Mouse (Mus musculus) stomach, postnatal 0 days (tissue): Measurements from ENCODE around the gene Gm20479. TPM values are rescaled to one million over a fixed set of nuclear protein-coding genes. Genes with fewer than 3 reads are reported as not detected.

Experiments
- ATAC-seq: fragments of 200-750 bp; cut with Nextera tagmentation; 2 replicates; pipeline ENCODE4 v1.8.0; 2017; ENCODE audit not compliant: low FRiP score, low TSS enrichment
- DNase-seq: peaks from one replicate; pipeline ENCODE4 v3.0.0-alpha.2; 2016; ENCODE audit warnings: low spot score
- H3K27ac ChIP-seq: fragments of 300-500 bp; sonication (generic); replicated peaks from 2 replicates; pipeline ENCODE4 v1.5.1; 2014; ENCODE audit warnings: mild to moderate bottlenecking, control low read depth
- H3K27me3 ChIP-seq: fragments of 300-500 bp; sonication (generic); 2 replicates; pipeline ENCODE4 v1.6.1; 2014; ENCODE audit warnings: low read length; ENCODE audit not compliant: control insufficient read depth, insufficient read depth
- H3K36me3 ChIP-seq: fragments of 300-500 bp; sonication (generic); 2 replicates; pipeline ENCODE4 v1.6.1; 2014; ENCODE audit warnings: low read length, mixed read lengths; ENCODE audit not compliant: control insufficient read depth, insufficient read depth
- H3K4me1 ChIP-seq: fragments of 300-500 bp; sonication (generic); replicated peaks from 2 replicates; pipeline ENCODE4 v1.6.1; 2014; ENCODE audit warnings: antibody characterized with exemption; ENCODE audit not compliant: control insufficient read depth, insufficient read depth
- H3K4me2 ChIP-seq: fragments of 300-500 bp; sonication (generic); replicated peaks from 2 replicates; pipeline ENCODE4 v1.6.1; 2014; ENCODE audit warnings: low read depth, mild to moderate bottlenecking, control low read depth, moderate library complexity
- H3K4me3 ChIP-seq: fragments of 300-500 bp; sonication (generic); 2 replicates; pipeline ENCODE4 v1.5.1; 2014; ENCODE audit warnings: low read depth, low read length, control low read depth
- H3K9ac ChIP-seq: fragments of 300-500 bp; sonication (generic); 2 replicates; pipeline ENCODE4 v1.6.1; 2014; ENCODE audit warnings: mild to moderate bottlenecking, low read length, control low read depth, mixed read lengths
- H3K9me3 ChIP-seq: fragments of 300-500 bp; sonication (generic); 2 replicates; pipeline ENCODE4 v1.6.1; 2016; ENCODE audit warnings: low read length; ENCODE audit not compliant: control insufficient read depth
- CTCF ChIP-seq: IDR thresholded peaks from 2 replicates; pipeline ENCODE4 v1.5.1; 2016; ENCODE audit warnings: antibody characterized with exemption, low read depth, mild to moderate bottlenecking, moderate library complexity
- EP300 ChIP-seq: optimal IDR thresholded peaks from 2 replicates; pipeline ENCODE3; 2016; ENCODE audit warnings: antibody characterized with exemption
- WGBS: fragments of 180-500 bp; shearing (Covaris S2); extraction: QIAGEN DNeasy Blood & Tissue Kit; methylation state at CpG from one replicate; pipeline ENCODE4 v1.1.7; 2014; 5-methylcytosine and 5-hydroxymethylcytosine counted together
- polyA plus RNA-seq: library from polyadenylated mRNA; unstranded; fragments of >200 nt; fragmentation: Nextera tagmentation; extraction: Ambion mirVana; gene quantifications from 2 replicates; pipeline ENCODE4 v1.2.1, GENCODE M21; 2015

Gene Gm20479
- polyA plus RNA-seq, 1 experiment from 2014 or later: 0.28 TPM

GRCm38 (mm10) chr7:27378431-27378830, 21.2 kb upstream of the Gm20479 start:
- Histone ChIP-seq H3K4me2 (no peak overlapping the region), H3K4me1 (no peaks in the 10 kb centered on the region), H3K27ac (no peak overlapping the region), H3K9me3 (no peaks in the 10 kb centered on the region), H3K4me3 (no peak overlapping the region), H3K27me3 (no peaks in the 10 kb centered on the region), H3K36me3 (no peaks in the 10 kb centered on the region), H3K9ac (no peak overlapping the region)
- no peak for TF ChIP-seq EP300
- TF ChIP-seq CTCF: peak; percentile 81
- WGBS: 11% methylated on average over 4 of the region's 4 CpGs
- ATAC-seq (peak; percentile 93), DNase-seq (peak; percentile 80)

GRCm38 (mm10) chr7:27375274-27375673, 18.1 kb upstream of the Gm20479 start:
- TF ChIP-seq EP300: no peak
- no peak for TF ChIP-seq CTCF
- Histone ChIP-seq H3K36me3 (no peaks in the 10 kb centered on the region), H3K4me1 (no peaks in the 10 kb centered on the region), H3K4me3 (no peak overlapping the region; the same call in 1 of the 2 replicates), H3K27ac (no peak overlapping the region), H3K9me3 (no peaks in the 10 kb centered on the region), H3K9ac (no peak overlapping the region), H3K4me2 (no peak overlapping the region), H3K27me3 (peaks cover 11% of the 10 kb centered on the region; the same call in 1 of the 2 replicates)
- DNase-seq (no peak), ATAC-seq (no peak)
- WGBS: under 1% methylated on average over 21 of the region's 22 CpGs

- Histone ChIP-seq H3K9me3 (no peaks in the 10 kb centered on the region), H3K9ac (peak overlapping the region; percentile 31; the same call in 1 of the 2 replicates), H3K36me3 (no peaks in the 10 kb centered on the region), H3K4me1 (no peaks in the 10 kb centered on the region), H3K27me3 (peaks cover 20% of the 10 kb centered on the region; the same call in 1 of the 2 replicates), H3K4me3 (peak overlapping the region; percentile 20), H3K4me2 (peak overlapping the region; percentile 44), H3K27ac (no peak overlapping the region)
- TF ChIP-seq CTCF (no peak; the same call in 1 of the 2 replicates), EP300 (no peak)
- WGBS: 6% methylated on average over 44 of the region's 44 CpGs
- DNase-seq (peak; percentile 26), ATAC-seq (0 out of 2 replicates have a peak, but pooled peaks have one; percentile 34)
These were observed 14.7 kb upstream of the Gm20479 start for GRCm38 (mm10) chr7:27371715-27372462.

GRCm38 (mm10) chr7:27369111-27369510, 11.9 kb upstream of the Gm20479 start:
- no peaks in the 10 kb centered on the region for H3K36me3 ChIP-seq
- H3K4me1 ChIP-seq: no peaks in the 10 kb centered on the region
- peaks cover 22% of the 10 kb centered on the region; the same call in 1 of the 2 replicates for H3K27me3 ChIP-seq
- 88% methylated on average over 19 of the region's 19 CpGs for WGBS
- DNase-seq (no peak), ATAC-seq (no peak)
- H3K4me2 ChIP-seq: no peak overlapping the region
- no peak for TF ChIP-seq EP300
- H3K27ac ChIP-seq: no peak overlapping the region
- H3K9ac ChIP-seq: no peak overlapping the region
- H3K4me3 ChIP-seq: no peak overlapping the region
- no peaks in the 10 kb centered on the region for H3K9me3 ChIP-seq

GRCm38 (mm10) chr7:27367976-27368375, 10.8 kb upstream of the Gm20479 start:
- TF ChIP-seq CTCF (no peak), EP300 (no peak)
- Histone ChIP-seq H3K4me2 (peak overlapping the region; percentile 29), H3K4me3 (0 out of 2 replicates have a peak overlapping the region, but pooled peaks have one; percentile 10), H3K9me3 (no peaks in the 10 kb centered on the region), H3K9ac (no peak overlapping the region), H3K4me1 (no peaks in the 10 kb centered on the region), H3K36me3 (no peaks in the 10 kb centered on the region), H3K27ac (no peak overlapping the region), H3K27me3 (peaks cover 22% of the 10 kb centered on the region; the same call in 1 of the 2 replicates)
- ATAC-seq (no peak), DNase-seq (no peak)
- 20% methylated on average over 11 of the region's 11 CpGs for WGBS

GRCm38 (mm10) chr7:27366082-27366844, 9.0 kb upstream of the Gm20479 start:
- 42% methylated on average over 21 of the region's 21 CpGs for WGBS
- DNase-seq (no peak), ATAC-seq (no peak)
- Histone ChIP-seq H3K9me3 (no peaks in the 10 kb centered on the region), H3K27ac (no peak overlapping the region), H3K27me3 (peaks cover 12% of the 10 kb centered on the region; the same call in 1 of the 2 replicates), H3K36me3 (no peaks in the 10 kb centered on the region), H3K4me2 (no peak overlapping the region), H3K4me1 (no peaks in the 10 kb centered on the region), H3K4me3 (no peak overlapping the region), H3K9ac (no peak overlapping the region)
- TF ChIP-seq CTCF (no peak), EP300 (no peak)
